Mouse (Mus musculus): ENCODE data around the gene Ephb1.

DNA sequence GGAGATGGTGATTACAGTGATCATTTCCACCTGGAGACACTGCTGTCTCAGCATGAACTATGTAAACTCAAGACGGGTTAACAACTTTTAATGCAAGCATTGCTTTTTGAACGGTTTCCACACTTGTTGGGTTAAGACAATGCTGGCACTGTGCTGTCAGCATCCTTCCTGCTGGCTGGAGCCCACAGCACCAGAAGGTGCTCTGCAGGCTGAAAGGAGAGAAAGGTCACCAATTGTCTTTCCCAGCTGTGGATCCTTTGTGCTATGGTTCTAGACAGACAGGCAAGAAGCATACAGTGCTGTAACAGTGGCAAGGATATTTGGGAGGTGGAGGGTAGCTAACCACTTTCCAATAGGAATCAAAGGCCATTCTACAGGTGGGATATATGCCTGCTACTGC lies 328.4 kb downstream of the Ephb1 start:
- TF ChIP-seq CTCF (IDR thresholded peaks at IDR 0.05; ENCODE audit: borderline replicate concordance, insufficient read depth, low read depth, low read length) (no peak), POLR2A (IDR thresholded peaks at IDR 0.05; ENCODE audit: borderline replicate concordance, insufficient read depth, low read length) (no peak)

Measured in cerebellum, adult 2 months (tissue).